Mouse (Mus musculus) liver, embryonic 14.5 days (tissue): ENCODE data around the gene Exoc6b.

Experiments used
- CTCF ChIP-seq: IDR thresholded peaks from 2 replicates; pipeline ENCODE4 v1.5.1; 2016; ENCODE audit warnings: antibody characterized with exemption, low read depth, control low read depth
- EP300 ChIP-seq: IDR thresholded peaks from 2 replicates; pipeline ENCODE4 v1.6.1; 2016; ENCODE audit warnings: antibody characterized with exemption, low read depth

GRCm38 (mm10) chr6:84699579-84699978, 369.7 kb downstream of the Exoc6b start:
- TF ChIP-seq EP300 (no peak), CTCF (no peak)
